ENCODE assay signal across 10 mouse cellular contexts in the genomic region with DNA sequence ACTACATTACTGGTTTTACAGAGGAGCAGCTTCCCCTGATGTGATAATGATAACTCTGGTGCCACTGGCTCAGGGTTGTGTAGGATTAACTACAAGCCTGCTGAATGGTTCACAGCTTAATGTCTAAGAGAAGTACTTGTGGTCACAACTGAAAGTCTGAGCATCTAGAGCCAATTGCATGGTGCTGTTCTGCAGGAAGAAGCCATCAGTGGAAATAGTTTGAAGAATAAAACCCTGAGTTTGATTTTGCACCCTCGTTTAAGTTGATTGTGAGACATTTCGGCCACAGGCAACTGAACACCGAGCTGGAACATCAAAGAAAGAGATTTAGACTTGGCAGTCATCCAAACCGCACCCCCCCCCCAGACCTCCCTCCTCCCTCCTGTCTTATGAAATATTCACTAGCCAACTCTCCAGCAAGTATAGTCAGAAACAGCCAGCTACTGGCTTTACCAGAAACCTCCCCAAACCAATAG. TPM values are rescaled to one million over a fixed set of nuclear protein-coding genes. Genes with fewer than 3 reads are reported as not detected.
DNase-seq lines count a peak whose midpoint lies in the region; ATAC-seq lines count a peak whose summit lies in the region.
"Had no signal": no experiment of that assay in that cellular context is flagged by ENCODE, and none has a peak within 500 bp of the region (broad histone marks: within the 10 kb centered on the region; RNA-seq: fewer than 3 reads in every experiment).

No protein-coding gene starts in this region.

- peaks cover 16% of the 10 kb centered on the region for H3K4me1 ChIP-seq in forebrain, embryonic 12.5 days
- H3K4me1 ChIP-seq in midbrain, embryonic 11.5 days (ENCODE audit: control insufficient read depth, insufficient read depth, low read length): peaks cover 9% of the 10 kb centered on the region; the same call in 1 of the 2 replicates

- no peaks in the 10 kb centered on the region for H3K27me3 ChIP-seq in forebrain, embryonic 12.5 days
- H3K27me3 ChIP-seq in midbrain, embryonic 11.5 days (ENCODE audit: control insufficient read depth, insufficient read depth, low read length): no peaks in the 10 kb centered on the region

- H3K36me3 ChIP-seq in forebrain, embryonic 12.5 days (replicated peaks): no peaks in the 10 kb centered on the region
- no peaks in the 10 kb centered on the region for H3K36me3 ChIP-seq in midbrain, embryonic 11.5 days (ENCODE audit: control insufficient read depth, insufficient read depth, low read length)

- no peak overlapping the region for H3K4me3 ChIP-seq in forebrain, embryonic 12.5 days (replicated peaks)
- H3K4me3 ChIP-seq in midbrain, embryonic 11.5 days (ENCODE audit: low read depth, low read length): no peak overlapping the region

- no peak overlapping the region for H3K9ac ChIP-seq in forebrain, embryonic 12.5 days
- H3K9ac ChIP-seq in midbrain, embryonic 11.5 days (ENCODE audit: low read length): no peak overlapping the region

- peak; percentile 14 for DNase-seq in kidney, postnatal 14 days
- DNase-seq in kidney, adult 9 months: no peak
- DNase-seq in NIH3T3 (ENCODE audit: low read depth): peak; percentile 45
- peak; percentile 88 for DNase-seq in midbrain, embryonic 11.5 days (ENCODE audit: low spot score, missing footprints)
- no peak for DNase-seq in gastrocnemius, postnatal 25 days
- DNase-seq in urinary bladder, adult 2 months (ENCODE audit: low spot score): no peak
- no peak for DNase-seq in lung, postnatal 10 days
- DNase-seq: heart, postnatal 4 days; lung, adult 18-20 months had no signal

- 25% methylated on average over 4 of the region's 4 CpGs for WGBS in forebrain, embryonic 12.5 days
- 37% methylated on average over 4 of the region's 4 CpGs for WGBS in midbrain, embryonic 11.5 days

- 0 out of 2 replicates have a peak, but pooled peaks have one; percentile 27 for ATAC-seq in forebrain, embryonic 12.5 days (ENCODE audit: low FRiP score)
- peak; percentile 55; the same call in 1 of the 2 replicates for ATAC-seq in midbrain, embryonic 11.5 days (ENCODE audit: low FRiP score)

- H3K9me3 ChIP-seq in forebrain, embryonic 12.5 days: no peaks in the 10 kb centered on the region
- no peaks in the 10 kb centered on the region for H3K9me3 ChIP-seq in midbrain, embryonic 11.5 days (ENCODE audit: control insufficient read depth, low read length)

- 0 out of 2 replicates have a peak overlapping the region, but pooled peaks have one; percentile 15 for H3K4me2 ChIP-seq in forebrain, embryonic 12.5 days
- H3K4me2 ChIP-seq in midbrain, embryonic 11.5 days: no peak overlapping the region

- H3K27ac ChIP-seq in forebrain, embryonic 12.5 days: 0 out of 2 replicates have a peak overlapping the region, but pooled peaks have one; percentile 31
- H3K27ac ChIP-seq in midbrain, embryonic 11.5 days (ENCODE audit: low read depth, low read length): no peak overlapping the region; the same call in 1 of the 2 replicates

RNA-seq across cellular contexts. Expression of gene Insl5, which starts 19.7 kb away (rescaled TPM):
- not detected in 2 replicates for polyA plus RNA-seq in forebrain, embryonic 12.5 days (2016; fragmentation: Nextera tagmentation; extraction: Ambion mirVana)
- polyA plus RNA-seq in midbrain, embryonic 11.5 days (2014; fragmentation: Nextera tagmentation; extraction: Ambion mirVana): 0.23 and 0.43 TPM in 2 replicates
- not detected for total RNA-seq in gastrocnemius, postnatal 25 days (2021)
- 0.12 TPM in 1 of 2 replicates, not detected in the other for polyA plus RNA-seq in urinary bladder, adult 2 months (2012; rRNA removed)
- total RNA-seq: heart, postnatal 4 days had no signal

RNA-seq across cellular contexts. Expression of gene Tctex1d1, which starts 28.6 kb away (rescaled TPM):
- polyA plus RNA-seq in forebrain, embryonic 12.5 days (2016; fragmentation: Nextera tagmentation; extraction: Ambion mirVana): 0.54 and 0.86 TPM in 2 replicates
- polyA plus RNA-seq in midbrain, embryonic 11.5 days (2014; fragmentation: Nextera tagmentation; extraction: Ambion mirVana): 0.22 TPM in 1 of 2 replicates, not detected in the other
- total RNA-seq in gastrocnemius, postnatal 25 days (2021): not detected
- polyA plus RNA-seq in urinary bladder, adult 2 months (2012; rRNA removed): 0.21 and 0.32 TPM in 2 replicates
- total RNA-seq: heart, postnatal 4 days had no signal

Comparison
In these comparisons a context has a peak if more than half of its experiments do, and no peak if none do; other contexts are left out.
1. DNase-seq: peak in kidney, postnatal 14 days (single experiment), NIH3T3 (single experiment) and midbrain, embryonic 11.5 days (single experiment); none in kidney, adult 9 months (single experiment), gastrocnemius, postnatal 25 days (single experiment), urinary bladder, adult 2 months (single experiment) and lung, postnatal 10 days (single experiment).